Mouse (Mus musculus) kidney, adult 8-10 months (tissue): ENCODE data around the gene Sh3glb2.

Source experiments
- DNase-seq, 2 experiments: peaks; one replicate each; pipeline ENCODE4 v3.0.0; 2022

Sh3glb2 gene

DNA sequence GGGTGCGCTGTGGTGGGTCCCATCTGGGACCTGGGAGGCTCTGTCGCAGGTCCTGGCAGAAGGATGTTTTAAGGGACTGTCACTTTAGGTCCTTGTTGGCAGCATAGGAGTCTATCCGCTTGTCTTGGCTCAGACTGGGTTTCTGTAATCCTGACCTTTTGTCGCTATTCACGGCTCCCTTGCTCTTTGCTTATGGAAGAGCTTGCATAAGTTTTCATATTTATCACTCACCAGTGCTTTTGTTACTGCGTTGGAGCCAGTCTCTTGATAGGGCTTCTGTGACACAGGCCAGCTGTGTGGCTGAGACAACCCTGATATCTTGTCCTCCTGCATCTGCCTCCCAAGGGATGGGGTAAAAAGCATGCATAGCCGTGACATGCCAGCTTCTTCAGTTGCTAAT lies 20.2 kb upstream of the Sh3glb2 start:
- DNase-seq = no peak

GRCm38 (mm10) chr2:30377721-30378120 lies 18.6 kb upstream of the Sh3glb2 start:
- DNase-seq = no peak

DNA sequence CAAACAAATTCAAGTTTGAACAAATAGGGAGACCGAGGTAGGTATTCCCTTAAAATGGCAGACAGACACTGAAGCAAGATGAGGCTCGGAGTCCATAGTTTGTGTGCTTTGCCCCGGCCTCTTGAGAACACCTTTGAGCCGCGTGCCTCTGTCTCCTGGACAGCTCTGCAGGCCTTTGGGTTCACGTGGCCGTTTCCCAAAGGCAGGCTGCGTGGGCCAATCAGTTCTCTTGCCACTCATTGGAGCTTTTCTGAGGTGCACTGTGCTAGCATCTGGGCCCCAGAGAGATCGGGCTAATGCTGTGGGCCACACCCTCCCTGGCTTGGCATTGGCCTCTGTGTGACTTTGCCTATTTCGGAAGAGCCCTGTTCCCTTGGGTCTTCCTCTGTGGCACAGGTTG lies 16.8 kb upstream of the Sh3glb2 start:
- DNase-seq = no peak

DNA sequence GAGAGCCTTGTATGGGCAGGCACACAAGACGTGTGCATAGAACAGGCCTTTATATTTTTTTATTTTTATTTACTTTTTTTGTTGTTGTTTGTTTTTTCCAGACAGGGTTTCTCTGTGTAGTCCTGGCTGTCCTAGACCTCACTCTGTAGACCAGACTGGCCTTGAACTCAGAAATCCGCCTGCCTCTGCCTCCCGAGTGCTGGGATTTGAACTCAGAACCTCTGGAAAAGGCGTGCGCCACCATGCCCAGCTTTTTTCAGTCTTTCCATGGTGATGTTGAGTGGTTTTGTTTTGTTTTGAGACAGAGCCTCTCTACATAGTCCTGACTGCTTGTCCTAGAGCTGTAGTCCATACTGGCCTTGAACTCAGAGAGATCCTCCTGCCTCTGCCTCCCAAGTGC lies 13.6 kb upstream of the Sh3glb2 start:
- DNase-seq = no peak

DNA sequence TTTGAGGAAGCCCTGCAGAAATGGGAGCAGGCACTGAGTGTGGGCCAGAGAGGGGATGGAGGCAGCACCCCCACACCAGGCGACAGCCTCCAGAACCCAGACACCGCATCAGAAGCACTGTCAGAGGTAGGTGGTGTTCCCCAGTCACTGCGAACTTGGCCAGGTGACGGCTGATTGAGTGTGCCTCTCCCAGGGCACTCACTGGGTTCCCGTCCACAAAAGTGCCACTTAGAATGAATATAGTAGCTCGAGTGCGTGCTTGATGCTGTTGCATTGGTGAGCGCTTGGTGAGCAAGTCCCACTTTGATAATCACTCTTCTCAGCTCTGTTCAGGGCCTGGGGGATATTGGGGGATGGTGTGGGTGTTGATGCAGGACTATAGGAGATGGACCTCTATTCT lies 12.4 kb upstream of the Sh3glb2 start:
- DNase-seq = no peak

- no peak for DNase-seq
Observed at GRCm38 (mm10) chr2:30366203-30366602, 7.1 kb upstream of the Sh3glb2 start.

DNA sequence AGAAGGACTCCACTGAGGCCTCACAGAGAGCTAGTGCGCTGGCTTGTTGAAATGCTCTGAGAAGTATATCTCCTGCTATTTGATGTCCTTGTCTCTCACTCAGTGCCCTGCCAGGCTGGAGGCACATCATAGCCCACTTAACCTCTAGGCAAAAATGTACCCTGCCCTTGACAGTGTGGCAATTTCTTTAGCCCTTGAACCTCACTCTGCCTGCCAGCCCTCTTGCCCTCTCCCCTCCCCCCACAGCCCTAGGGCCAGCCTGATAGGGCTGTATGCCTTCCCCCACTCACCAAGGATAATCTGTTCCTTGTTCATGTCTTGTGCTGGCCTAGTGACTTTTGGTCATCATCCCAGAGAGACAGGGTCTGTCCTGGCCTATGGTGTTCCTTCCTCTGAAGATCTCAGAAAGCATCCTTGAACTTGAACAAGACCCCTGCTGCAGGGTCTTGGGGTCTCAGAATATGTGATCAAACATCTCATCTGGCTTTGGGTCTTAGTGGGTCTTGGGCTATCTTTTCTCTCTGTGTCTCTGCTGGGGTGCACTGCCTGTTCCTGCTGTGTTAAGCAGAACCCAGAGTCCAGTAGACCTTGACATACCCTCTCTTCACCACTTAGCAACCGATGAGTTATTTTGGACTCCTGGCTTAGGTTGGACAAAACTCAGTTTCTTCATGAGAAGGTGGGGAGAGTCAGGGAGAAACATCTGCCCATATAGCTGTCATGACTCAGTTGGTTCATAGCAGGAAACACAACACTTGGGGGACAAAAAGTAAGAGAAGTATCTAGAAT lies 6.3 kb upstream of the Sh3glb2 start:
- DNase-seq = peak in 1 of 2 experiments; percentile 38

GRCm38 (mm10) chr2:30363773-30364650 lies 4.9 kb upstream of the Sh3glb2 start, which contains the start of gene Miga2:
Gene Miga2 (plus strand): TSS chr2:30364233.
- peak; percentile 100 for DNase-seq

- DNase-seq = no peak
Observed at GRCm38 (mm10) chr2:30362865-30363264, 3.7 kb upstream of the Sh3glb2 start.

DNA sequence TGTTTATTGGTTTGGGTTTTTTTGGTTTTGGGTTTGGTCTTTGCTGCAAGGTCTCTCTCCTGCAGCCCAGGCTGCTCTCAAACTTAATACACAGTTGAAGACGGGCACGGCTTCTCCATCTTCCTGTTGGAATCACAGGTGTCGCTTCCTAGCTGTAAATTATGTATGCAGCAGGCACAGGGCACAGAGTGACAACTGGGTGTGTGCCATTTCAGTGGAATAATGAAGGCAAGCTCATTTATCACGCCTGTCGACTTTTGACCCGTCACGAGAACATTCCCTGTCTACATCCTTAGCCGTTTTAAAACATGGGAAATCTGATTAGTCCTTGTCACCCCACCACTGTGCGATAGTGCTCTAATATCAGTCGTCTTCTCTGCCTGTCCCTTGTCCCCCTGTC lies 1.5 kb upstream of the Sh3glb2 start:
- peak in 1 of 2 experiments; percentile 27 for DNase-seq

DNA sequence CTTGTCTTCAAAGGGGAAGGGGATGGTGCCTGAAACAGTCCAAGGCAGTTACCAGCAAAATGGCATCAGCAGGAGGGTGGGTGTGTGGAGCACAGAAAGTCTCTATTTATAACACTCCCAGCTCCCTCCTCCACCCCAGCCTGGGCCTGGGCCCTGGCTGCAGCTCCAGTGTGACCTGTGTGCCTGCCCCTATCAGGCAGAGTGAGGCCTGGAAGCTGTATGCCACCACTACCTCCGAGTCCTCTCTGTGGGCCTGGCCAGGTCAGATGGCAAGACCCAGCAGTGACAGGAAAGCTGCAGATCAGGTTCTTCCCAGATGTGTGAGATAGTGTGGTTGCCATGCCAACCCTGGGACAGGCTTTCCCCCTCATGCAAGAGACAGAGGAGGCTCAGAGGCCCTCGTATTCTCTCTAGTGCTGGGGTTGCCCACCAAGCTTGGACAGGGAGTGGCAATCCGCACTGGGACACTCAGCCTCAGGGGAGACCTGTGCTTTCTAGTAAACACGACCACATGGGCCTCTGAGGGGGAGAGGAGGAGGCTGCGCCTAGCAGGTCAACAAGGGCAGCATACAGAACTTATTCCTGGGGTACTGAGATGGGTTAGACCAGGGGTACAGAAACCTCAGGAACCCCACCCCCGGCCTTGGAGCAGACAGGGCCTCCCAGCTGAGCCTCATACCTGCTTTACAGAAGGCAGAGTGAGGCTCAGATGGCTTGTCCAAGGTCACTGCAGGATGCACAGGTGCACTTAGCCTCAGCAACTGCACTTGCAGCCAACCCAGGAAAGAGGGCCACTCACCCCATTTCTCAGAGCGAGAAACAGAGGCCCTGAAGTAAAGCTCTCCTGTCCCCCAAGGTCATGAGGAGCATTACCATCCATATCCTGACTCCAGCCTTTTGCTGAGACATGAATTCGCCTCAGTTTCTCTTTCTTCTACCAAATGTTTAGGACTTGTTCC lies 1.3 kb downstream of the Sh3glb2 start:
- DNase-seq = no peak

DNA sequence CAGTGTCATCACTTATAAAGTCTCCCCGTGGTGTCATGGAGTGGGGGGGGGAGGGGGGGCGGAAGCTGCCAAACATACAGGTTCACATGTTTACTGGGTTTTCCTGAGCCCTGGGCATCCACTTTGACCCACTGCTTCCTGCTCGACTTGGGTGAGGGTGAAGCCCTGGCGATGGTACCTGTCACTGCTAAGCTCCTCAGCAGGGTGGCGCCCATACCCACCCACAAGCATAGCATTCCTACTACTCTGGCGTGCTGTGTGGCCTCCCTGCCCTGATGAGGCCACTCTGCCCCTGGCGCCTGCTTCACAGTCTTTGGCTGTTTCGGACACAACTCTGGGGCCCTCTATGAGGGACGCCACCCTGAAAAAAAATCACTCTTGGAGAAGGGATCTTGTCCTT lies 2.2 kb downstream of the Sh3glb2 start:
- no peak for DNase-seq

GRCm38 (mm10) chr2:30356266-30356665 lies 2.9 kb downstream of the Sh3glb2 start:
- no peak for DNase-seq

DNA sequence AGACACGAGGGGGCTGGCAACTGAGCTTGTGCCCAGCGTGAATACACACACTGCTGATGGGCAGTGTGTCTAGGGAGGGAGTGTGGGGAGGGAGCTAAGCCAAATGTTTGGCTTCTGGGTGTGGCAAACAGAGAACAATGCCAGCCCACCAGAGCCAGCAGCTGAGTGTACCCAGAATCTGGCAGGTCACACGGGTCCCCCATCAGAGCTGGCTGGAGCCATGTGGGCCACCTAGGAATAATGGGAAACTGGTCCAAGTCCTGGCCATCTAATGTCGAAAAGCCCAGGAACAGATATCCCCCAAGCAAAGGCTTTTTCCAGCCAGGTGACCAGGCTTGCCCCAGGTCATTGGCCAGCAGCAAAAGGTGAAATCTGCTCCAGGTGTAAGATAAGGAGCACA lies 3.3 kb downstream of the Sh3glb2 start:
- no peak for DNase-seq

DNA sequence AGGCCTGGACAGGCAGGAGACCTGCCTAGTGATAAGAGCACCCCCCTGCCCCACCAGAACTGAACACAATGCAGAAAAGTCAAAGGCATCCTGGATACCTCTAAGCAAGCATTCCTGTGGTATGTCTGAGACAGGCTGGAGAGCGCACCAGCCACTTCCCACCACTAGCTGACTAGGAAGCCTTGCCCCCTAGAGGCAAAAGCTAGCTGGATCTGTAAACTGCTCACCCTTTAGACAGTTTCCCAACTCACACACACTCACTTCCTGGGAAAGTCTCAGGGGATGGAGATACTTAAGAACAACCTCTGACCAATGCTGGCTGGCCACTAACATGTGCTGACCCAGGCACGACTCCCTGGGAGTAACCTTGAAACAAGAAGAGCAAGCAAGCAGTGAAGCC lies 8.0 kb downstream of the Sh3glb2 start:
- DNase-seq = no peak

- DNase-seq = no peak
Observed at GRCm38 (mm10) chr2:30349196-30349595, 9.9 kb downstream of the Sh3glb2 start.

GRCm38 (mm10) chr2:30345971-30346676 lies 13.0 kb downstream of the Sh3glb2 start:
- DNase-seq = no peak

- no peak for DNase-seq
Observed at GRCm38 (mm10) chr2:30343601-30344137, 15.5 kb downstream of the Sh3glb2 start.

DNA sequence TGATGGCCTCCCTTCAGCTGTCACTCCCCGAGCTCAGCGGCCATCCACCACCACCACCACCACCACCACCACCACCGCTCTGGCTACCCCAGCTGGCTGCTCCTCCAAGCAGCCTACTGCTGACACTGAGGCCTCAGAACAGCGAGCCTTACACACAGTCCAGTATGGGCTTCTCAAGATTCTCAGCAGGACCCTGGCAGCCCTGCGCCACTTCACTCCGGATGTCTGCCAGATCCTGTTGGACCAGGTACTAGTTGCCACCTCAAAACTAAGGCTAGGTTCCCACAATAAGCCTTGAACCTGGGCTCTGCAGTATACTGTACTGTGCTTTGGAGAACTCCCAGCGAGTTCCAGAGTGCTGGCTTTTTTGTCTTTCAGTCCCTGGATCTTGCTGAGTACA lies 16.6 kb downstream of the Sh3glb2 start:
- no peak for DNase-seq

GRCm38 (mm10) chr2:30342061-30342460 lies 17.1 kb downstream of the Sh3glb2 start:
- DNase-seq = no peak

DNA sequence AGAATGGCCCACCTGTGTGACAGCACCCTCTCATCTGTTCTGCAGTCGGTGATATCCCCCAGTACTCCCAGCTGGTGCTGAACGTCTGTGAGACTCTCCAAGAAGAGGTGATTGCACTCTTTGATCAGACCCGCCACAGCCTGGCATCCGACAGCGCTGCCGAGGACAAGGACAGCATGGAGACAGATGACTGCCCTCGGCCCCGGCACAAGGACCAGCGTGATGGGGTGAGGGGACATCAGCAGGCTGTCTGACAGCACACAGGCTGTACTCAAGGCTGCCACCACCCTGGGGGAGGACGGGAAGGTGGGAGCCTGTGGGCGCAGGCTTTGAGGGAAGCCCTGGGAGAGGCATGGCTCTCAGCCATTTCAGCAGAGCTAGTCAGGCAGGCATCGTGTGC lies 22.0 kb downstream of the Sh3glb2 start:
- DNase-seq = no peak
